Mouse (Mus musculus): ENCODE measurements around the gene Atp1a1.

- no peak for TF ChIP-seq GATA1 (IDR thresholded peaks at IDR 0.05; ENCODE audit: low read length)
- no peak for TF ChIP-seq TAL1 (IDR thresholded peaks at IDR 0.05; ENCODE audit: low read length)
These were observed 4.8 kb upstream of the Atp1a1 start for GRCm38 (mm10) chr3:101609302-101609701.
